ENCODE assay signal across 21 mouse cellular contexts in genomic region chr11:79526549-79526948, GRCm38 (mm10). TPM values are rescaled to one million over a fixed set of nuclear protein-coding genes. Genes with fewer than 3 reads are reported as not detected.
DNase-seq lines count a peak whose midpoint lies in the region; ATAC-seq and TF ChIP-seq lines count a peak whose summit lies in the region.
"Had no signal": no experiment of that assay in that cellular context is flagged by ENCODE, and none has a peak within 500 bp of the region (broad histone marks: within the 10 kb centered on the region; RNA-seq: fewer than 3 reads in every experiment).

No protein-coding gene starts in this region.

- no peak overlapping the region for H3K9ac ChIP-seq in heart, embryonic 15.5 days
- no peak overlapping the region for H3K9ac ChIP-seq in heart, embryonic 11.5 days (ENCODE audit: low read depth, low read length)
- no peak overlapping the region for H3K9ac ChIP-seq in stomach, embryonic 16.5 days (ENCODE audit: low read length)
- no peak overlapping the region for H3K9ac ChIP-seq in stomach, postnatal 0 days (ENCODE audit: low read length)
- H3K9ac ChIP-seq: forebrain, postnatal 0 days; heart, embryonic 12.5 days; hindbrain, embryonic 13.5 days; neural tube, embryonic 15.5 days had no signal

- no peak for ATAC-seq in heart, embryonic 15.5 days (replicated peaks; ENCODE audit: insufficient number of reproducible peaks, insufficient read depth, low FRiP score, low read depth)
- no peak for ATAC-seq in heart, embryonic 11.5 days (replicated peaks; ENCODE audit: insufficient number of reproducible peaks, low FRiP score, low TSS enrichment)
- no peak for ATAC-seq in stomach, embryonic 16.5 days (ENCODE audit: insufficient read depth, low FRiP score)
- no peak for ATAC-seq in stomach, postnatal 0 days (ENCODE audit: low FRiP score, low TSS enrichment)
- ATAC-seq: activated CD4-positive, CD25-positive, alpha-beta regulatory T cell, adult 4 months; forebrain, postnatal 0 days had no signal

- no peak for DNase-seq in layer of hippocampus, adult 2 months (ENCODE audit: low spot score in 2 of 2)
- no peak for DNase-seq in layer of hippocampus, postnatal 36 days
- DNase-seq in stomach, postnatal 0 days (ENCODE audit: low spot score) = no peak
- DNase-seq in MN1 (ENCODE audit: low spot score) = no peak
- no peak for DNase-seq in urinary bladder, postnatal 36 days (ENCODE audit: low spot score in 2 of 2)
- DNase-seq: cerebellum, postnatal 14 days; forebrain, postnatal 0 days; lung, postnatal 10 days; midbrain, embryonic 14.5 days; right cerebral cortex, postnatal 25 days had no signal

- no peaks in the 10 kb centered on the region; the same call in 1 of the 2 replicates for H3K36me3 ChIP-seq in heart, embryonic 15.5 days
- 0 out of 2 replicates have a peak, but pooled peaks cover 4% of the 10 kb centered on the region for H3K36me3 ChIP-seq in heart, embryonic 11.5 days (ENCODE audit: control insufficient read depth, insufficient read depth, low read length)
- no peaks in the 10 kb centered on the region for H3K36me3 ChIP-seq in stomach, embryonic 16.5 days (ENCODE audit: control insufficient read depth, insufficient read depth, low read length)
- no peaks in the 10 kb centered on the region; the same call in 1 of the 2 replicates for H3K36me3 ChIP-seq in stomach, postnatal 0 days (ENCODE audit: control insufficient read depth, insufficient read depth, low read length)

- TF ChIP-seq CTCF in layer of hippocampus, adult 2 months (conservative IDR thresholded peaks at IDR 0.05) = no peak
- no peak for TF ChIP-seq CTCF in stomach, postnatal 0 days (IDR thresholded peaks at IDR 0.05; ENCODE audit: low read depth)

- H3K9me3 ChIP-seq in heart, embryonic 15.5 days (replicated peaks) = no peaks in the 10 kb centered on the region
- no peaks in the 10 kb centered on the region for H3K9me3 ChIP-seq in heart, embryonic 11.5 days (replicated peaks; ENCODE audit: control insufficient read depth, low read length)
- H3K9me3 ChIP-seq in stomach, embryonic 16.5 days (replicated peaks; ENCODE audit: control insufficient read depth, low read length) = no peaks in the 10 kb centered on the region
- H3K9me3 ChIP-seq in stomach, postnatal 0 days (ENCODE audit: control insufficient read depth, low read length) = no peaks in the 10 kb centered on the region
- H3K9me3 ChIP-seq: heart, embryonic 12.5 days; hindbrain, embryonic 13.5 days; neural tube, embryonic 15.5 days had no signal

- H3K4me3 ChIP-seq in heart, embryonic 15.5 days = no peak overlapping the region
- no peak overlapping the region for H3K4me3 ChIP-seq in heart, embryonic 11.5 days (ENCODE audit: low read depth, low read length)
- no peak overlapping the region for H3K4me3 ChIP-seq in layer of hippocampus, adult 2 months
- H3K4me3 ChIP-seq in stomach, embryonic 16.5 days (replicated peaks; ENCODE audit: low read length) = no peak overlapping the region
- H3K4me3 ChIP-seq in stomach, postnatal 0 days (ENCODE audit: low read depth, low read length) = no peak overlapping the region
- H3K4me3 ChIP-seq: erythroblast, embryonic 14.5 days; heart, embryonic 12.5 days; hindbrain, embryonic 13.5 days; neural tube, embryonic 15.5 days had no signal

- TF ChIP-seq EP300 in stomach, postnatal 0 days (optimal IDR thresholded peaks at IDR 0.05) = no peak

- peaks cover 11% of the 10 kb centered on the region for H3K4me1 ChIP-seq in heart, embryonic 15.5 days (replicated peaks)
- peaks cover 5% of the 10 kb centered on the region for H3K4me1 ChIP-seq in heart, embryonic 11.5 days (ENCODE audit: control insufficient read depth, insufficient read depth, low read length)
- no peaks in the 10 kb centered on the region for H3K4me1 ChIP-seq in stomach, embryonic 16.5 days (ENCODE audit: control insufficient read depth, insufficient read depth, low read length)
- H3K4me1 ChIP-seq in stomach, postnatal 0 days (replicated peaks; ENCODE audit: control insufficient read depth, insufficient read depth) = no peaks in the 10 kb centered on the region
- H3K4me1 ChIP-seq: hindbrain, embryonic 13.5 days; neural tube, embryonic 15.5 days had no signal

- H3K27ac ChIP-seq in heart, embryonic 15.5 days = 0 out of 2 replicates have a peak overlapping the region, but pooled peaks have one; percentile 53
- H3K27ac ChIP-seq in heart, embryonic 11.5 days (ENCODE audit: low read depth, low read length) = no peak overlapping the region
- peak overlapping the region; percentile 43; the same call in 1 of the 2 replicates for H3K27ac ChIP-seq in layer of hippocampus, adult 2 months
- H3K27ac ChIP-seq in stomach, embryonic 16.5 days (ENCODE audit: low read length) = peak overlapping the region; percentile 46; the same call in 1 of the 2 replicates
- H3K27ac ChIP-seq in stomach, postnatal 0 days (replicated peaks) = no peak overlapping the region
- H3K27ac ChIP-seq: hindbrain, embryonic 13.5 days; neural tube, embryonic 15.5 days had no signal

- H3K27me3 ChIP-seq in heart, embryonic 15.5 days = no peaks in the 10 kb centered on the region
- no peaks in the 10 kb centered on the region for H3K27me3 ChIP-seq in heart, embryonic 11.5 days (ENCODE audit: control insufficient read depth, insufficient read depth, low read length)
- H3K27me3 ChIP-seq in stomach, embryonic 16.5 days (ENCODE audit: control insufficient read depth, insufficient read depth, low read length) = no peaks in the 10 kb centered on the region
- H3K27me3 ChIP-seq in stomach, postnatal 0 days (ENCODE audit: control insufficient read depth, insufficient read depth, low read length) = no peaks in the 10 kb centered on the region
- H3K27me3 ChIP-seq: heart, embryonic 12.5 days; hindbrain, embryonic 13.5 days; neural tube, embryonic 15.5 days had no signal

- peak overlapping the region; percentile 23; the same call in 1 of the 2 replicates for H3K4me2 ChIP-seq in heart, embryonic 15.5 days
- H3K4me2 ChIP-seq in heart, embryonic 11.5 days = no peak overlapping the region
- no peak overlapping the region for H3K4me2 ChIP-seq in stomach, embryonic 16.5 days (ENCODE audit: low read depth, low read length)
- no peak overlapping the region for H3K4me2 ChIP-seq in stomach, postnatal 0 days (replicated peaks; ENCODE audit: low read depth)
- H3K4me2 ChIP-seq: heart, embryonic 12.5 days; hindbrain, embryonic 13.5 days; neural tube, embryonic 15.5 days had no signal

- WGBS in heart, embryonic 15.5 days = 72% methylated on average over 3 of the region's 3 CpGs
- WGBS in heart, embryonic 11.5 days (ENCODE audit: insufficient replicate concordance) = 87% methylated on average over 3 of the region's 3 CpGs
- 85% methylated on average over 3 of the region's 3 CpGs for WGBS in stomach, embryonic 16.5 days
- 84% methylated on average over 3 of the region's 3 CpGs for WGBS in stomach, postnatal 0 days

RNA-seq across cellular contexts. Expression of gene Evi2b, which starts 3.0 kb away (rescaled TPM):
- 0.42 and 2.0 TPM in 2 replicates for polyA plus RNA-seq in heart, embryonic 15.5 days (2015; fragmentation: Nextera tagmentation; extraction: Ambion mirVana)
- polyA plus RNA-seq in heart, embryonic 11.5 days (2014; fragmentation: Nextera tagmentation; extraction: Ambion mirVana) = 0.54 and 0.99 TPM in 2 replicates
- total RNA-seq in layer of hippocampus, adult 2 months (2021) = under 1 TPM; 0.37 to 0.38 TPM
- total RNA-seq in layer of hippocampus, postnatal 36 days (2021) = under 1 TPM; 0.42 to 0.61 TPM
- polyA plus RNA-seq in stomach, embryonic 16.5 days (2015; fragmentation: Nextera tagmentation; extraction: Ambion mirVana) = 1.7 and 1.8 TPM in 2 replicates
- polyA plus RNA-seq in stomach, postnatal 0 days (2015; fragmentation: Nextera tagmentation; extraction: Ambion mirVana) = 0.27 and 0.53 TPM in 2 replicates
- polyA plus RNA-seq: erythroblast, embryonic 14.5 days; heart, embryonic 12.5 days; hindbrain, embryonic 13.5 days; midbrain, embryonic 14.5 days had no signal

RNA-seq across cellular contexts. Expression of gene Evi2, which starts 3.8 kb away (rescaled TPM):
- 0.52 and 0.53 TPM in 2 replicates for polyA plus RNA-seq in heart, embryonic 15.5 days (2015; fragmentation: Nextera tagmentation; extraction: Ambion mirVana)
- polyA plus RNA-seq in heart, embryonic 11.5 days (2014; fragmentation: Nextera tagmentation; extraction: Ambion mirVana) = 0.41 and 1.4 TPM in 2 replicates
- not detected for total RNA-seq in layer of hippocampus, adult 2 months (2021)
- total RNA-seq in layer of hippocampus, postnatal 36 days (2021) = under 1 TPM in 1 of 2 experiments, not detected in 1; 0.23 TPM
- polyA plus RNA-seq in stomach, embryonic 16.5 days (2015; fragmentation: Nextera tagmentation; extraction: Ambion mirVana) = 0.60 and 0.89 TPM in 2 replicates
- 0.05 and 0.28 TPM in 2 replicates for polyA plus RNA-seq in stomach, postnatal 0 days (2015; fragmentation: Nextera tagmentation; extraction: Ambion mirVana)
- total RNA-seq: forebrain, postnatal 0 days had no signal

RNA-seq across cellular contexts. Expression of gene Evi2a, which starts 3.9 kb away (rescaled TPM):
- 2.3 and 5.5 TPM in 2 replicates for polyA plus RNA-seq in heart, embryonic 15.5 days (2015; fragmentation: Nextera tagmentation; extraction: Ambion mirVana)
- 1.00 and 2.9 TPM in 2 replicates for polyA plus RNA-seq in heart, embryonic 11.5 days (2014; fragmentation: Nextera tagmentation; extraction: Ambion mirVana)
- total RNA-seq in layer of hippocampus, adult 2 months (2021) = 10 to 100 TPM; 17.3 to 21.2 TPM
- 10 to 100 TPM; 21.6 to 22.8 TPM for total RNA-seq in layer of hippocampus, postnatal 36 days (2021)
- 4.2 and 5.0 TPM in 2 replicates for polyA plus RNA-seq in stomach, embryonic 16.5 days (2015; fragmentation: Nextera tagmentation; extraction: Ambion mirVana)
- polyA plus RNA-seq in stomach, postnatal 0 days (2015; fragmentation: Nextera tagmentation; extraction: Ambion mirVana) = 3.0 and 4.5 TPM in 2 replicates

RNA-seq across cellular contexts. Expression of gene Omg, which starts 22.7 kb away (rescaled TPM):
- 0.08 and 0.13 TPM in 2 replicates for polyA plus RNA-seq in heart, embryonic 15.5 days (2015; fragmentation: Nextera tagmentation; extraction: Ambion mirVana)
- polyA plus RNA-seq in heart, embryonic 11.5 days (2014; fragmentation: Nextera tagmentation; extraction: Ambion mirVana) = 0.23 and 0.31 TPM in 2 replicates
- 10 to 100 TPM; 86.0 to 89.5 TPM for total RNA-seq in layer of hippocampus, adult 2 months (2021)
- 10 to 100 TPM; 80.9 to 92.7 TPM for total RNA-seq in layer of hippocampus, postnatal 36 days (2021)
- 0.12 and 0.28 TPM in 2 replicates for polyA plus RNA-seq in stomach, embryonic 16.5 days (2015; fragmentation: Nextera tagmentation; extraction: Ambion mirVana)
- polyA plus RNA-seq in stomach, postnatal 0 days (2015; fragmentation: Nextera tagmentation; extraction: Ambion mirVana) = 0.27 and 0.30 TPM in 2 replicates
- total RNA-seq: gastrocnemius, postnatal 14 days; heart, postnatal 36 days; liver, adult 2 months had no signal
- polyA plus RNA-seq: activated CD4-positive, CD25-positive, alpha-beta regulatory T cell, adult 4 months; erythroblast, embryonic 14.5 days; liver, adult 2 months had no signal

Comparison
In these comparisons a context has a peak if more than half of its experiments do, and no peak if none do; other contexts are left out.
1. H3K27ac ChIP-seq: peak in heart, embryonic 15.5 days (single experiment), layer of hippocampus, adult 2 months (single experiment) and stomach, embryonic 16.5 days (single experiment); none in heart, embryonic 11.5 days (single experiment) and stomach, postnatal 0 days (single experiment).